Mouse (Mus musculus) embryonic facial prominence, embryonic 12.5 days (tissue): ENCODE measurements around the gene Slc35f3. TPM values are rescaled to one million over a fixed set of nuclear protein-coding genes. Genes with fewer than 3 reads are reported as not detected.

ENCODE experiments used
- ATAC-seq: fragments of 200-750 bp; cut with Nextera tagmentation; 2 replicates; pipeline ENCODE4 v1.8.0; 2017; ENCODE audit not compliant: insufficient number of reproducible peaks, insufficient read depth, low FRiP score, low TSS enrichment
- H3K27ac ChIP-seq: fragments of 300-500 bp; sonication (generic); 2 replicates; pipeline ENCODE4 v1.5.1; 2016; ENCODE audit warnings: mild to moderate bottlenecking
- H3K27me3 ChIP-seq: fragments of 300-500 bp; sonication (generic); 2 replicates; pipeline ENCODE4 v1.6.1; 2016; ENCODE audit warnings: mild to moderate bottlenecking, moderate library complexity
- H3K36me3 ChIP-seq: fragments of 300-500 bp; sonication (generic); 2 replicates; pipeline ENCODE4 v1.6.1; 2016; ENCODE audit warnings: mild to moderate bottlenecking
- H3K4me1 ChIP-seq: fragments of 300-500 bp; sonication (generic); 2 replicates; pipeline ENCODE4 v1.6.1; 2016
- H3K4me2 ChIP-seq: fragments of 300-500 bp; sonication (generic); replicated peaks from 2 replicates; pipeline ENCODE4 v1.6.1; 2016; ENCODE audit warnings: mild to moderate bottlenecking, moderate library complexity
- H3K4me3 ChIP-seq: fragments of 300-500 bp; sonication (generic); 2 replicates; pipeline ENCODE4 v1.5.1; 2016; ENCODE audit warnings: mild to moderate bottlenecking
- H3K9ac ChIP-seq: fragments of 300-500 bp; sonication (generic); 2 replicates; pipeline ENCODE4 v1.6.1; 2016; ENCODE audit warnings: mild to moderate bottlenecking, moderate library complexity
- H3K9me3 ChIP-seq: fragments of 300-500 bp; sonication (generic); 2 replicates; pipeline ENCODE4 v1.6.1; 2016; ENCODE audit warnings: mild to moderate bottlenecking, moderate library complexity
- WGBS: fragments of 180-500 bp; shearing (Covaris S2); methylation state at CpG from one replicate; pipeline ENCODE4 v1.1.7; 2016; 5-methylcytosine and 5-hydroxymethylcytosine counted together
- polyA plus RNA-seq: library from polyadenylated mRNA; unstranded; fragments of >200 nt; fragmentation: Nextera tagmentation; extraction: Ambion mirVana; gene quantifications from 2 replicates; pipeline ENCODE4 v1.2.1, GENCODE M21; 2016

Gene Slc35f3
- polyA plus RNA-seq, 1 experiment from 2014 or later: 0.73 TPM

DNA sequence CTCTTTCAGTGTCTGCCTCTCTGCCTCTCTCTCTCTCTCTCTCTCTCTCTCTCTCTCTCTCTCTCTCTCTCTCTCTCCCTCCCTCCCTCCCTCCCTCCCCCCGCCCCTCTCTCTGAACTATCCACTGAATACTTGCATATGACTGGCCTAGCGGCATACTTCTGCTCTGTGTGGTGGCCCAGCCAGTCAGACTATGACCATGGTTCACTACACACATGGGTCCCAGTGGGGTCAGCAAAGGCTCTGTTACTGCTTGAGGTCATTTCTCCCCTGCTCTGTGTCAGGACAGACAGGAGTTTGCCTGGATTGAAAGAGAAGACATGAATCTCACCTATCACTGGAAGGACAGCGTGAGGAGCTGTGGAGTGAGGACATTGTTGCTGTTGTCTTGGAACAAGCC lies 40.5 kb downstream of the Slc35f3 start:
- Histone ChIP-seq H3K4me3 (no peak overlapping the region), H3K4me2 (no peak overlapping the region), H3K27me3 (no peaks in the 10 kb centered on the region), H3K4me1 (no peaks in the 10 kb centered on the region), H3K9ac (no peak overlapping the region), H3K9me3 (no peaks in the 10 kb centered on the region), H3K36me3 (no peaks in the 10 kb centered on the region), H3K27ac (no peak overlapping the region)
- WGBS: 76% methylated on average over 3 of the region's 3 CpGs
- no peak for ATAC-seq

DNA sequence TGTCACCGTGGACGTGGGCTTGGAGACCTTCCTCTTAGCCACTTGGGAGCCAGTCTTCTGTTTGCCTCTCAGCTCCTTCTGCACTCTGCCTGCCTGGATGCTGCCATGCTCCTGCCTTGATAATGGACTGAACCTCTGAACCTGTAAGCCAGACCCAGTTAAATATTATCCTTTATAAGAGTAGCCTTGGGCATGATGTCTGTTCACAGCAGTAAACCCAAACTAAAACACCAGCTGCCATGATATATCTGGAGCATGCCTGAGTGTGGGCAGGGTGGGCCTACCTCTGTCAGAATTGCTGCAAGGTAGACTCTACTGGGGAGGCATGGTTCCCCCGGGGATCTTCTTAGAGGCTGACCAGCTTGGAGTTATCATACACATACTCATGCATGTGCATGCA lies 41.0 kb downstream of the Slc35f3 start:
- no peak for ATAC-seq
- no peak overlapping the region for H3K4me3 ChIP-seq
- no peak overlapping the region for H3K9ac ChIP-seq
- H3K4me1 ChIP-seq: no peaks in the 10 kb centered on the region
- no peaks in the 10 kb centered on the region for H3K36me3 ChIP-seq
- 88% methylated on average over 3 of the region's 3 CpGs for WGBS
- no peak overlapping the region for H3K27ac ChIP-seq
- no peaks in the 10 kb centered on the region for H3K9me3 ChIP-seq
- H3K27me3 ChIP-seq: no peaks in the 10 kb centered on the region
- H3K4me2 ChIP-seq: no peak overlapping the region

DNA sequence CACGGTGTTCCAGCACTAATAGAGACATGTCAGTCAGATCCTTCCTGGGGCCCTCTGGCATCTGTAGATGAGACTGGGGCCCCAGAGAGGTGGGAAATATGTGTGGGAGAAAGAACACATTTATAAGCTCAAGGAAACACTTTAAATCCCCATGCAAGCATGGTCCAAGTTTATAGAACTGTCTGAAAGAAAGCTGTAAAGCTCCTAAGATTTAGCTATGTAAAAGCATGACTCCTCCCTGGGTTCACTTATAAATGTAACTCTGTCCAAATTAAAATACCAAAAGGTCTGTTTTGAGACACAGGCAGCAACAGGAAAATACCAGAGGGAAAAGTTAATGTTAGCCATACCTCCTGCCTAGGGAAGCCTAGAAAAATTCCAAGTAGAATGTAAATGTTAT lies 42.8 kb downstream of the Slc35f3 start:
- ATAC-seq: no peak
- Histone ChIP-seq H3K9me3 (no peaks in the 10 kb centered on the region), H3K4me1 (no peaks in the 10 kb centered on the region), H3K4me3 (no peak overlapping the region), H3K4me2 (no peak overlapping the region), H3K27ac (no peak overlapping the region), H3K9ac (no peak overlapping the region), H3K36me3 (no peaks in the 10 kb centered on the region), H3K27me3 (no peaks in the 10 kb centered on the region)
- whole genome bisulfite sequencing: 51% methylated on average over 1 of the region's 1 CpGs

DNA sequence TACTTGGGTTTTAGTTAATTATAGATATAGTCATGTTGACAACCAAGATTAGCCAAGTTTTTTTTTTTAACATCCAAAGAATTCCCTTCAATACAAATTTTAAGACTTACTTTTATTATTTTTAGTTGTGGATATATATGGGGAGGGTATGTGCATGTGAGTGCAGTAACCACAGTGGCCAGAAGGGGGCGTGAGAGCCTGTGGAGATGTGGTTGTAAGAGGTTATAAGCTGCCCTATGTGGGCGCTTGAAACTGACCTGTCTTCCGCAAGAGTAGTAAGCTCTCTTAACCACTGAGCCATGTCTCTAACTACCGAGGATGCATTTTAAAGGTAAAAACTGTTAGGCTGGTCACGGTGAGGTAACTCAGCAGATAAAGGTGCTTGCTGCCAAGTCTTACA lies 45.1 kb downstream of the Slc35f3 start:
- 82% methylated on average over 5 of the region's 5 CpGs for WGBS
- H3K4me2 ChIP-seq: no peak overlapping the region
- H3K4me3 ChIP-seq: no peak overlapping the region
- no peak overlapping the region for H3K27ac ChIP-seq
- no peaks in the 10 kb centered on the region for H3K36me3 ChIP-seq
- no peaks in the 10 kb centered on the region for H3K27me3 ChIP-seq
- no peaks in the 10 kb centered on the region for H3K4me1 ChIP-seq
- no peaks in the 10 kb centered on the region for H3K9me3 ChIP-seq
- H3K9ac ChIP-seq: no peak overlapping the region
- ATAC-seq: no peak

DNA sequence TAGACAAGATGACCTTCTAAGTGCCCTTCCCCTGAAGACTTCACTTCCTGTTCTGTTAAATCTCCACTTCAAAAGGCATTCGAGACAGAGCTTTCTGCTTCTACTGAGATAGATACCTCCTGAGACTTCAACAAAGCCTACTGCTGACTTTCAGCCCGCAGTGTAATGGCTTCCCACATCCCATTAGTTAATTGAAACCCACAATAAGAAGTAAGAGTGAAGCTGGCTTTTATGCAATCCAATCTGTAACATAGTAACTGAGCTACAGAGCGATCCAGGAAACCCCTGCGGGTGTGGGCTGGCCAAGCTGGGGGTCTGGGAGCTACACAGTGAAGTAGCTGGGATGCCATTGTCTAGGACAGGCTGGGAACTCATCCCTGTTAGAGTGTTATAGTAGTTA lies 46.7 kb downstream of the Slc35f3 start:
- Histone ChIP-seq H3K4me3 (no peak overlapping the region), H3K9me3 (no peaks in the 10 kb centered on the region)
- 56% methylated on average over 4 of the region's 4 CpGs for WGBS

DNA sequence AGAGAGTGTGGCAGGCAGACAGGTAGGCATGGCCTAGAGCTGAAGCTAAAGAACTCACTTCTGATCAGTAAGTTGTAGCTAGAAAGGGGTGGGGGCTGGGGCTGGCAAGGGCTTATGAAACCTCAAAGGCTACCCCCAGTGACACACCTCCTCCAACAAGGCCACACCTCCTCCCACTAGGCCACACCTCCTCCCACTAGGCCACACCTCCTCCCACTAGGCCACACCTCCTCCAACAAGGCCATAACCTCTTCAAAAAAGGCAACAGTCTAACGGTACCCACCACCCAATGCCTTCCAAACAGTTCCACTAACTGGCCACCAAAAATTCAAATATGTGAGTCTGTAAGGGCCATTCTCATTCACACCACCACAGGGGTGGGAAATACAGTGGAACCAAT lies 54.9 kb downstream of the Slc35f3 start:
- H3K4me2 ChIP-seq: no peak overlapping the region
- H3K36me3 ChIP-seq: no peaks in the 10 kb centered on the region
- no peaks in the 10 kb centered on the region for H3K4me1 ChIP-seq
- ATAC-seq: no peak
- no peak overlapping the region for H3K27ac ChIP-seq
- H3K9ac ChIP-seq: no peak overlapping the region
- H3K27me3 ChIP-seq: no peaks in the 10 kb centered on the region
- H3K9me3 ChIP-seq: peaks cover 4% of the 10 kb centered on the region; the same call in 1 of the 2 replicates
- H3K4me3 ChIP-seq: no peak overlapping the region
- 81% methylated on average over 1 of the region's 1 CpGs for WGBS

More for the DNA sequence above, 46.7 kb downstream of the Slc35f3 start:
- no peak for ATAC-seq
- H3K4me1 ChIP-seq: no peaks in the 10 kb centered on the region
- no peak overlapping the region for H3K4me2 ChIP-seq
- H3K36me3 ChIP-seq: no peaks in the 10 kb centered on the region
- H3K27ac ChIP-seq: no peak overlapping the region
- no peaks in the 10 kb centered on the region for H3K27me3 ChIP-seq
- H3K9ac ChIP-seq: no peak overlapping the region

DNA sequence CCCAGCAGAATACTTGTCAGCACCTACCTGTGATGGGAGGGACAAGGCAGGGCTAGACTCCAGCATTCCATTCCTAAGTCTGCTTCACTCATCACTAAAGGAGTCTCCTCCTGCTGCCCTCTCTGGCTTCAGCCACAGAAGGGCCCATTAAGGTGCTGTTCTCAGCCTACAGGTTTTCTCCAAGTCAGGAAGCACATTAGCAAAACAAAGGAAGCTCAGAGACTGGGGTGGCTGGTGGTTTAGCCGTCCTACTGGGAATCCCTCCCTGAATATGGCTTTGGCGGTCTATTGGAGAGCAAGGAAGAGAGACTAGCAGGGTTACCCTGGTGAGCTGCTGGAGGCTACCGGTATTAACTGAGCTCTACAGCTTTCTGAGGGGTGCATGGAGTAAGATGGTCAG lies 59.6 kb downstream of the Slc35f3 start:
- H3K9me3 ChIP-seq: peaks cover 4% of the 10 kb centered on the region; the same call in 1 of the 2 replicates
- no peak for ATAC-seq
- no peaks in the 10 kb centered on the region for H3K36me3 ChIP-seq
- WGBS: 37% methylated on average over 3 of the region's 3 CpGs
- no peak overlapping the region for H3K27ac ChIP-seq
- H3K27me3 ChIP-seq: no peaks in the 10 kb centered on the region
- H3K4me1 ChIP-seq: no peaks in the 10 kb centered on the region
- no peak overlapping the region for H3K4me2 ChIP-seq
- H3K9ac ChIP-seq: no peak overlapping the region
- H3K4me3 ChIP-seq: no peak overlapping the region

DNA sequence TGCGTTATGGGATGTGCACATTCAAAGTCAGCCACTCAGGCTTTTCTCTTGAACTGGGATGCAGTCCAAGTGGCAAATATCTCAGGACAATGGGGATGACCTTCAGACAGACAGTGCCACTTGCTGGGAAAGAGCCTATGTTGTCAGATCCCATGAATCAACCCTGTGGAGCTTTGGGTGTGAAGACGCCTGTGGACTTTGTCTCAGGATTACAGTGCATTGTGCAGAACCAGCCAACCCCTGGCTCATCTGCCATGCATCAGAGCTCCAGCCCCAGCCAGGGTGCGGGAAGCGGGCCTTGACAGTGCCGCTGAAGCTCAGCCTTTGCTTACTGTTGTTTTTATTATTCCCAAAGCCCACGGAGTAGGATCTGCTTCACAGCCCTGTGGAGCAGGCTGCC lies 60.9 kb downstream of the Slc35f3 start:
- Histone ChIP-seq H3K4me3 (no peak overlapping the region), H3K9me3 (peaks cover 4% of the 10 kb centered on the region; the same call in 1 of the 2 replicates), H3K27me3 (no peaks in the 10 kb centered on the region), H3K9ac (no peak overlapping the region), H3K4me2 (no peak overlapping the region), H3K27ac (no peak overlapping the region), H3K4me1 (no peaks in the 10 kb centered on the region), H3K36me3 (no peaks in the 10 kb centered on the region)
- no peak for ATAC-seq
- 68% methylated on average over 6 of the region's 6 CpGs for WGBS

DNA sequence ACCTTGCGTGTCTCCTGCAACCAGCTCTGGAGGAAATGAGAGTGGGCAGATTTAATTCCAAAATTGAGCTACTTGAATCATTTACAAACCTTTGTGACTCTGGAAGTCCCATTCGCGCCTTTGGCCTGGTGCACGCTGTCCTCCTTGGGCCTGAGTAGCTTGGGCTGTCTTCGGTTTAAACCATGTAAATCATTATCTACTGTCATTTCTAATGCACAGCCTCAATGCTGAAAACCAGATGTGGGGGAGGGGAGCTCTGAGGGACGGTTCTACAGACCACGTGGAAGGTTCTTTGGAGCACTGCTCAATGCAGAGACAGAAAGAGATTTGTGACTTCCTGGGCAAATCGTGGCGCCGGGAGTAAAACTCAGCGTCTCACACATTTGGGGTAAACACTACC lies 61.7 kb downstream of the Slc35f3 start:
- Histone ChIP-seq H3K9ac (no peak overlapping the region), H3K4me1 (no peaks in the 10 kb centered on the region), H3K4me2 (no peak overlapping the region), H3K4me3 (no peak overlapping the region), H3K27me3 (no peaks in the 10 kb centered on the region), H3K36me3 (no peaks in the 10 kb centered on the region), H3K9me3 (peaks cover 4% of the 10 kb centered on the region; the same call in 1 of the 2 replicates), H3K27ac (no peak overlapping the region)
- 65% methylated on average over 11 of the region's 11 CpGs for WGBS
- no peak for ATAC-seq

DNA sequence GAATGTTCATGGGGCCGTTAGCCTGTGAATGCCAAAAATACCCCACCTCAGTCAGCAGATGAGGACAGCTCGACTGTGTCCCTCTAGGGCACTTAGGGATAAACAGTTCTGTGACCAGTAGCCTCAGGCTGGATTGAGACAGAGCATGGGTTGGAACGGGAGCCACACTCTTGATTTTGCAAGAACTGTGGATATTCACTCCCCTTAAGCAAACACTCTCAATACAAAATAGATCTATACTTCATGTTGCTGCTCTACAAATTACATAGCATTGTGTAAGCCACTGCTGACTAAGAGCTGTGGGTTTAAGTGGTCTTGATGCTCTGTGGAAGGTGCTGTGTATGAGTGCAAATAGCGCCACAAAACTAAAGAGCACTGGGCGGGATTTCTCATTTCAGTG lies 62.3 kb downstream of the Slc35f3 start:
- Histone ChIP-seq H3K27me3 (no peaks in the 10 kb centered on the region), H3K4me2 (no peak overlapping the region), H3K4me3 (no peak overlapping the region), H3K27ac (no peak overlapping the region), H3K36me3 (no peaks in the 10 kb centered on the region), H3K9me3 (peaks cover 4% of the 10 kb centered on the region; the same call in 1 of the 2 replicates), H3K9ac (no peak overlapping the region), H3K4me1 (no peaks in the 10 kb centered on the region)
- 58% methylated on average over 5 of the region's 5 CpGs for WGBS
- no peak for ATAC-seq

DNA sequence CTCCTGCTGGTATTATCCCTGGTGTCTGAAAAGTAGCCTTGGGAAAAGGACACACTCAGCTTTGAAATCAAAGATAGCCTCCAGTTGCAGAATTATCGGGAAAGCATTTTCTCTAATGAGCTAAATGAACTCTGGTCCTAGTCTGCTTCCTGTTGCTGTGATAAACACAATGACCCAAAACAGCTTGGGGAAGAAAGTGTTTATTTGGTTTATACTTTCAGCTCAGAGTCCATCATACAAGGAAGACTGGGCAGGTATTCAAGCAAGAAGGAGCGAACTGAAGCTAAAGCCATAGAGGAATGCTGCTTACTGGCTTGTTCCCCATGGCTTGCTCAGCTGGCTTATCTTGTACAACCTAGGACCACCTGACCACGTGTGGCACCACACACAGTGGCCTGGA lies 67.9 kb downstream of the Slc35f3 start:
- no peak overlapping the region for H3K9ac ChIP-seq
- H3K4me1 ChIP-seq: no peaks in the 10 kb centered on the region
- H3K4me2 ChIP-seq: no peak overlapping the region
- H3K36me3 ChIP-seq: no peaks in the 10 kb centered on the region
- no peaks in the 10 kb centered on the region for H3K9me3 ChIP-seq
- no peak overlapping the region for H3K4me3 ChIP-seq
- ATAC-seq: no peak
- H3K27me3 ChIP-seq: no peaks in the 10 kb centered on the region
- 68% methylated on average over 3 of the region's 3 CpGs for WGBS
- H3K27ac ChIP-seq: no peak overlapping the region

DNA sequence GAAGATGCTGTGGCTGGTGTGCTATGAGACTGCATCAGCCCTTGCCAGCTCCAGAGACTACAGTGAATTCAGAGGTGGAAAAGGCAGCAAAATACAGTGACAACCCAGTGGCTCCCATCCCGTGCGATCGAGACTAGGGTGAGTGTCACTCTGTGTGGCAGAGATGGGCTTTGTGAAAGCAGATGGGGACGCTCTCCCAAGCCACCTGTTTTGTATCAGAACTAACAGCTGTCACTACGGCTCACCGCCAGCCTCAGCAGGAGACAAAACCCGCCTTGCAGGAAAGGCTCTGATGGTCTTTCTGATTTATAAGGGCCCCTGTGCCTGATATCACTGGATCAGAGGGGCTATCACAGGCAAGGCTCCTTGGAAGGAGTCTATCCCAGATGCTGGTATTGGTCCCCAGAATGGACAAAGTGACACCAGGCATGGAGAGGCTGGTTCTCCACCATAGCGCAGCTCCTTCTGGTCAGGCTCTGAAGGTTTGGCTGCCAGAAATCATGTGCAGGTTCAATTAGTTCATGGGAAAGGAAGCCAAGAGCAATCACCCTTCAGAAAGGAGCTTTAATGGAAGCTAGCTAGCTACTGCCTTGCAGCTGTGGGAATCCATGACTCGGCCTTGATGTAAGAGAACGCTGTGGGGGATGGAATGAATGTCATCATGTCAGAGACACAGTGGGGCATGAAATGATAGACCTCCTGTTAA lies 70.1 kb downstream of the Slc35f3 start:
- Histone ChIP-seq H3K4me3 (no peak overlapping the region), H3K27ac (no peak overlapping the region), H3K27me3 (no peaks in the 10 kb centered on the region), H3K4me2 (no peak overlapping the region), H3K9me3 (no peaks in the 10 kb centered on the region), H3K4me1 (no peaks in the 10 kb centered on the region), H3K9ac (no peak overlapping the region), H3K36me3 (no peaks in the 10 kb centered on the region)
- WGBS: 76% methylated on average over 10 of the region's 10 CpGs
- ATAC-seq: no peak
